Mouse (Mus musculus): ENCODE results near the gene Ly6g6e. TPM values are rescaled to one million over a fixed set of nuclear protein-coding genes. Genes with fewer than 3 reads are reported as not detected.
A peak's percentile ranks its signal among the peaks of the same experiment; 100 is the strongest.

Ly6g6e gene
- polyA plus RNA-seq, 1 experiment, result not detected

GRCm38 (mm10) chr17:35048932-35049440, 27.7 kb upstream of the Ly6g6e start:
- no peak overlapping the region for H3ac ChIP-seq (ENCODE audit: control insufficient read depth, insufficient read length, low read depth)
- H3K79me3 ChIP-seq (ENCODE audit: low read depth), result peaks cover 30% of the 10 kb centered on the region
- H3K36me3 ChIP-seq (ENCODE audit: control insufficient read depth, insufficient read depth), result peaks cover 20% of the 10 kb centered on the region
- H3K27me3 ChIP-seq (ENCODE audit: control insufficient read depth, insufficient read depth, insufficient read length), result no peaks in the 10 kb centered on the region
- peaks cover 52% of the 10 kb centered on the region for H3K79me2 ChIP-seq (ENCODE audit: control insufficient read depth, insufficient read depth)
- H3K4me3 ChIP-seq (ENCODE audit: insufficient read depth, poor library complexity, severe bottlenecking), result no peak overlapping the region
- TF ChIP-seq MAX (IDR thresholded peaks at IDR 0.05) (no peak), FOSL1 (IDR thresholded peaks at IDR 0.05; ENCODE audit: insufficient read depth, low read length, poor library complexity, severe bottlenecking) (no peak), CEBPB (IDR thresholded peaks at IDR 0.05; ENCODE audit: low read depth) (no peak), MYOG (IDR thresholded peaks at IDR 0.05; ENCODE audit: control insufficient read depth, extremely low read depth, insufficient read length) (no peak), CTCF (IDR thresholded peaks at IDR 0.05; ENCODE audit: control insufficient read depth, insufficient read depth, insufficient read length) (no peak)

DNA sequence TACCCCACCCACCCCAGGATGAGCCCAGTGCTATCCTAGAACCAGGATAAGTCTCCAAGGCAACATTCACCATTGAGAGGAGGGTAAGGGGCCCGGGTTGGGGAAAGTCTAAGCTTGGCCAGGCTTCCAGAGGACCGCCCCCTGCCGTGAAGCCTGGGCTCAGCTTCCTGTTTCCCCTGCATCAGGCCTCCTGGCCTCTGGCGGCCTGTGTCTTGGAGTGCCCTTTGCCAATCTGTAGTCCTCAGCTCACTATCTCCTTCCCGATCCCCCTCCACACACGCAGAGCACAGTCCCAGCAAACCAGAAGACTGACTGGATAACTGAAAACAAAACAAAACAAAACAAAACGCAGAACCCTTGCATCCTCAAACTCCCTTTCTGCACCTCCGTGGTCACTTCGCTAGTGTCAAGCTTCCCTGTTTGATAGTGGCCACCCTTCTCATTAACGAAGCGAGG, 27.1 kb upstream of the Ly6g6e start, which contains the start of gene Clic1:
Clic1 (plus strand) TSS at position 406 of the 456 bp plus-strand sequence.
- H3K36me3 ChIP-seq (ENCODE audit: control insufficient read depth, insufficient read depth), result peaks cover 26% of the 10 kb centered on the region
- no peak for TF ChIP-seq USF1 (IDR thresholded peaks at IDR 0.05; ENCODE audit: low read depth)
- no peak for TF ChIP-seq MAX (IDR thresholded peaks at IDR 0.05)
- no peak for TF ChIP-seq MYOG (IDR thresholded peaks at IDR 0.05; ENCODE audit: control insufficient read depth, extremely low read depth, insufficient read length)
- TF ChIP-seq CEBPB (IDR thresholded peaks at IDR 0.05; ENCODE audit: low read depth), result no peak
- TF ChIP-seq MYOD1 (IDR thresholded peaks at IDR 0.05; ENCODE audit: control insufficient read depth, insufficient read length, low read depth), result no peak
- H3K4me3 ChIP-seq (ENCODE audit: insufficient read depth, poor library complexity, severe bottlenecking), result peak within 1 kb of the TSS; percentile 82
- no peaks in the 10 kb centered on the region for H3K27me3 ChIP-seq (ENCODE audit: control insufficient read depth, insufficient read depth, insufficient read length)
- H3K79me2 ChIP-seq (ENCODE audit: control insufficient read depth, insufficient read depth), result peaks cover 58% of the 10 kb centered on the region
- H3ac ChIP-seq (ENCODE audit: control insufficient read depth, insufficient read length, low read depth), result peak within 1 kb of the TSS; percentile 85
- H3K79me3 ChIP-seq (ENCODE audit: low read depth), result peaks cover 34% of the 10 kb centered on the region

DNA sequence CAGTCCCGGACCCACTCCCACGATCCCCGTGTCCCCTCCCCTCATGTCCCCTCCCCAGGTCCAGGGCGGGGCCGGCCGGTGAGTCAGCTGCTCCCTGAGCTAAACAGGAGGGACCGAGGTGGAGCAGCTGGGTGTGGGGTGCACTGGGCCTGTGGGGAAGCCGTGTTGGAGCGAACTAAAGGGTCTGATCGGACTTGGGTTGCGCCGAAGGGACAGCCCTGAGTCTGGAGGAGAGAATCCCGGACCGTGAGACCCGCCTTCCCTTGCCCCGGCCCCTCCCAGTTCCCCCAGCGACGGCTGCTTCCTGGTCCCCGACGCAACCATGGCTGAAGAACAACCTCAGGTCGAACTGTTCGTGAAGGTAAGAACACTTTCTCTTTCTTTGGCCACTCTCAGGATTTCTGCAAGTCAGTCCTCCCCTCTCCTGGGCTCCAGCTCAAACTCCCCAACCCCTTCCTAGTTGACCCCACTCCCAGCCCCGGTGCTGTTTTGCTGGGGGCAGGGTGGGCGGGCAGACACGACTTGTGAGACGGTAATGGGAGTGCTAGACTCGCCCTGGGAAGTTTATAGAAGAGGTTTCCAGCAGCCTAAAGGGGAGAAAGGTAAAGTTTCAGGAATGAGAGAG, 26.5 kb upstream of the Ly6g6e start:
- Histone ChIP-seq H3K79me2 (ENCODE audit: control insufficient read depth, insufficient read depth) (peaks cover 64% of the 10 kb centered on the region), H3K4me3 (ENCODE audit: insufficient read depth, poor library complexity, severe bottlenecking) (peak overlapping the region; percentile 82), H3ac (ENCODE audit: control insufficient read depth, insufficient read length, low read depth) (peak overlapping the region; percentile 85), H3K27me3 (ENCODE audit: control insufficient read depth, insufficient read depth, insufficient read length) (no peaks in the 10 kb centered on the region), H3K79me3 (ENCODE audit: low read depth) (peaks cover 39% of the 10 kb centered on the region), H3K36me3 (ENCODE audit: control insufficient read depth, insufficient read depth) (peaks cover 32% of the 10 kb centered on the region)
- TF ChIP-seq CTCF (IDR thresholded peaks at IDR 0.05; ENCODE audit: control insufficient read depth, insufficient read depth, insufficient read length), result no peak
- TF ChIP-seq USF1 (IDR thresholded peaks at IDR 0.05; ENCODE audit: low read depth), result no peak
- TF ChIP-seq MYOD1 (IDR thresholded peaks at IDR 0.05; ENCODE audit: control insufficient read depth, insufficient read length, low read depth), result no peak
- no peak for TF ChIP-seq FOSL1 (IDR thresholded peaks at IDR 0.05; ENCODE audit: insufficient read depth, low read length, poor library complexity, severe bottlenecking)
- TF ChIP-seq MYOG (IDR thresholded peaks at IDR 0.05; ENCODE audit: control insufficient read depth, extremely low read depth, insufficient read length), result no peak
- TF ChIP-seq CEBPB (IDR thresholded peaks at IDR 0.05; ENCODE audit: low read depth), result no peak
- TF ChIP-seq MAX (IDR thresholded peaks at IDR 0.05), result no peak

GRCm38 (mm10) chr17:35051156-35052086, 25.3 kb upstream of the Ly6g6e start:
- Histone ChIP-seq H3K79me2 (ENCODE audit: control insufficient read depth, insufficient read depth) (peaks cover 75% of the 10 kb centered on the region), H3ac (ENCODE audit: control insufficient read depth, insufficient read length, low read depth) (peak overlapping the region; percentile 99), H3K27me3 (ENCODE audit: control insufficient read depth, insufficient read depth, insufficient read length) (no peaks in the 10 kb centered on the region), H3K4me3 (ENCODE audit: insufficient read depth, poor library complexity, severe bottlenecking) (peak overlapping the region; percentile 82), H3K79me3 (ENCODE audit: low read depth) (peaks cover 41% of the 10 kb centered on the region), H3K36me3 (ENCODE audit: control insufficient read depth, insufficient read depth) (peaks cover 43% of the 10 kb centered on the region)
- TF ChIP-seq MYOD1 (IDR thresholded peaks at IDR 0.05; ENCODE audit: control insufficient read depth, insufficient read length, low read depth) (peak; percentile 59), MAX (IDR thresholded peaks at IDR 0.05) (peak; percentile 36), MYOG (IDR thresholded peaks at IDR 0.05; ENCODE audit: control insufficient read depth, extremely low read depth, insufficient read length) (no peak)

DNA sequence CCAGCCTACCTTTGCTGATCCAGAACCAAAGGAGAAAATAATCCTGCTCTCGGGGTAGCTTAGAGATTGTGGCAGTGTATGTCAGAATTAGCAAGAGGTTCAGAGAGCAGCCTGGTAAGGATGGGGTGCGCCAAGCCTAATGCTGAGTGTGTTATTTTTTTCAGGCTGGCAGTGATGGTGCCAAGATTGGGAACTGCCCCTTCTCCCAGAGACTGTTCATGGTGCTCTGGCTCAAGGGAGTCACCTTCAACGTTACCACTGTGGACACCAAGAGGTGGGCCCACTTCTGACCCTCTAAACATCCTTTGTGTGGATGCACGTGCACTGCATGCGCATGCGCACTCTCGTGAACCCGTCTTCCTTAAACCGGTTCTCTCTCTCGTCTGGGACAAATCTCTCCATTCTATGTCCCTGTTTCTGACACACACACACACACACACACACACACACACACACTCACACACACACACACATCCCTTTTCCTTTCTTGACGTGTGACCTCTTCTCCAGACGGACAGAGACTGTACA, 24.4 kb upstream of the Ly6g6e start:
- TF ChIP-seq CEBPB (IDR thresholded peaks at IDR 0.05; ENCODE audit: low read depth), result no peak
- no peak for TF ChIP-seq USF1 (IDR thresholded peaks at IDR 0.05; ENCODE audit: low read depth)
- no peak for TF ChIP-seq CTCF (IDR thresholded peaks at IDR 0.05; ENCODE audit: control insufficient read depth, insufficient read depth, insufficient read length)
- TF ChIP-seq MYOG (IDR thresholded peaks at IDR 0.05; ENCODE audit: control insufficient read depth, extremely low read depth, insufficient read length), result no peak
- no peak for TF ChIP-seq MYOD1 (IDR thresholded peaks at IDR 0.05; ENCODE audit: control insufficient read depth, insufficient read length, low read depth)
- TF ChIP-seq FOSL1 (IDR thresholded peaks at IDR 0.05; ENCODE audit: insufficient read depth, low read length, poor library complexity, severe bottlenecking), result no peak
- TF ChIP-seq MAX (IDR thresholded peaks at IDR 0.05), result no peak
- Histone ChIP-seq H3K36me3 (ENCODE audit: control insufficient read depth, insufficient read depth) (peaks cover 52% of the 10 kb centered on the region), H3K27me3 (ENCODE audit: control insufficient read depth, insufficient read depth, insufficient read length) (no peaks in the 10 kb centered on the region), H3K79me2 (ENCODE audit: control insufficient read depth, insufficient read depth) (peaks cover 75% of the 10 kb centered on the region), H3K4me3 (ENCODE audit: insufficient read depth, poor library complexity, severe bottlenecking) (peak overlapping the region; percentile 82), H3ac (ENCODE audit: control insufficient read depth, insufficient read length, low read depth) (peak overlapping the region; percentile 99), H3K79me3 (ENCODE audit: low read depth) (peaks cover 41% of the 10 kb centered on the region)
